Mouse (Mus musculus): ENCODE data around the gene Sp3.

GRCm38 (mm10) chr2:72898782-72899305 is 81.4 kb downstream of the Sp3 start:
- TF ChIP-seq FOSL1 (IDR thresholded peaks at IDR 0.05; ENCODE audit: insufficient read depth, low read length, poor library complexity, severe bottlenecking) (no peak), CTCF (IDR thresholded peaks at IDR 0.05; ENCODE audit: control insufficient read depth, insufficient read depth, insufficient read length) (no peak), MAX (IDR thresholded peaks at IDR 0.05) (no peak), USF1 (IDR thresholded peaks at IDR 0.05; ENCODE audit: low read depth) (no peak), CEBPB (IDR thresholded peaks at IDR 0.05; ENCODE audit: low read depth) (no peak), MYOG (IDR thresholded peaks at IDR 0.05; ENCODE audit: control insufficient read depth, extremely low read depth, insufficient read length) (no peak)

Data from C2C12 (cell line).